Mouse (Mus musculus) kidney, adult 9 months (tissue): ENCODE results near the gene Nobox.

Experiments used
- DNase-seq: peaks from one replicate; pipeline ENCODE4 v3.0.0; 2022

Gene Nobox

GRCm38 (mm10) chr6:43309454-43309853, at the start of gene Nobox:
Gene Nobox (minus strand): TSS chr6:43309554.
- DNase-seq = no peak

GRCm38 (mm10) chr6:43354562-43355241, 45.3 kb upstream of the Nobox start:
- no peak for DNase-seq

GRCm38 (mm10) chr6:43353446-43353845, 44.1 kb upstream of the Nobox start:
- DNase-seq = no peak

GRCm38 (mm10) chr6:43349083-43349482, 39.7 kb upstream of the Nobox start:
- DNase-seq = no peak

GRCm38 (mm10) chr6:43347637-43348036, 38.3 kb upstream of the Nobox start:
- DNase-seq = no peak

GRCm38 (mm10) chr6:43343006-43343405, 33.7 kb upstream of the Nobox start:
- DNase-seq = no peak

GRCm38 (mm10) chr6:43342386-43342785, 33.0 kb upstream of the Nobox start:
- DNase-seq = no peak

- no peak for DNase-seq
Measured at GRCm38 (mm10) chr6:43338804-43339203, 29.4 kb upstream of the Nobox start.

GRCm38 (mm10) chr6:43337491-43337961, 28.2 kb upstream of the Nobox start:
- peak; percentile 36 for DNase-seq

GRCm38 (mm10) chr6:43335619-43336234, 26.4 kb upstream of the Nobox start:
- DNase-seq = no peak

- DNase-seq = no peak
Measured at GRCm38 (mm10) chr6:43333479-43333878, 24.1 kb upstream of the Nobox start.

- peak; percentile 22 for DNase-seq
Measured at GRCm38 (mm10) chr6:43312961-43313656, 3.8 kb upstream of the Nobox start.

- DNase-seq = no peak
Measured at GRCm38 (mm10) chr6:43312546-43312945, 3.2 kb upstream of the Nobox start.

- no peak for DNase-seq
Measured at GRCm38 (mm10) chr6:43310071-43310470, 717 bp upstream of the Nobox start.

- no peak for DNase-seq
Measured at GRCm38 (mm10) chr6:43297508-43297850, 11.9 kb downstream of the Nobox start.

GRCm38 (mm10) chr6:43296798-43297507, 12.4 kb downstream of the Nobox start:
- DNase-seq = peak; percentile 57

- DNase-seq = no peak
Measured at GRCm38 (mm10) chr6:43295908-43296307, 13.4 kb downstream of the Nobox start.

- DNase-seq = peak; percentile 26
Measured at GRCm38 (mm10) chr6:43293175-43293574, 16.2 kb downstream of the Nobox start.

- no peak for DNase-seq
Measured at GRCm38 (mm10) chr6:43292471-43293076, 16.8 kb downstream of the Nobox start.

- DNase-seq = peak; percentile 80
Measured at GRCm38 (mm10) chr6:43292041-43292440, 17.3 kb downstream of the Nobox start.

- DNase-seq = no peak
Measured at GRCm38 (mm10) chr6:43280481-43280880, 28.9 kb downstream of the Nobox start.

- DNase-seq = peak; percentile 50
Measured at GRCm38 (mm10) chr6:43278247-43278646, 31.1 kb downstream of the Nobox start.

- no peak for DNase-seq
Measured at GRCm38 (mm10) chr6:43274123-43274522, 35.2 kb downstream of the Nobox start.
